Mouse (Mus musculus): ENCODE data around the gene Wnk1. TPM values are rescaled to one million over a fixed set of nuclear protein-coding genes. Genes with fewer than 3 reads are reported as not detected.
A peak's percentile ranks its signal among the peaks of the same experiment; 100 is the strongest.

Gene Wnk1
- total RNA-seq, 2 experiments from 2014 or later, result 164 to 170 TPM

- no peak for DNase-seq (ENCODE audit: low spot score in 2 of 2)
Observed at GRCm38 (mm10) chr6:120042632-120043220, 4.3 kb upstream of the Wnk1 start.

GRCm38 (mm10) chr6:120040557-120040857, 2.0 kb upstream of the Wnk1 start:
- DNase-seq (ENCODE audit: low spot score in 2 of 2), result no peak

- peak; percentile 57 to 62 for DNase-seq (ENCODE audit: low spot score in 2 of 2)
Observed at GRCm38 (mm10) chr6:120039668-120040556, 1.4 kb upstream of the Wnk1 start.

GRCm38 (mm10) chr6:120039256-120039563, 738 bp upstream of the Wnk1 start:
- DNase-seq (ENCODE audit: low spot score in 2 of 2), result peak in 1 of 2 experiments; percentile 27

GRCm38 (mm10) chr6:120037636-120038365, 671 bp downstream of the Wnk1 start:
- peak; percentile 75 to 78 for DNase-seq (ENCODE audit: low spot score in 2 of 2)

GRCm38 (mm10) chr6:120037004-120037635, 1.4 kb downstream of the Wnk1 start:
- peak; percentile 69 to 70 for DNase-seq (ENCODE audit: low spot score in 2 of 2)

GRCm38 (mm10) chr6:120024577-120024976, 13.9 kb downstream of the Wnk1 start:
- no peak for DNase-seq (ENCODE audit: low spot score in 2 of 2)

GRCm38 (mm10) chr6:120023746-120024145, 14.7 kb downstream of the Wnk1 start:
- no peak for DNase-seq (ENCODE audit: low spot score in 2 of 2)

GRCm38 (mm10) chr6:120022042-120022441, 16.4 kb downstream of the Wnk1 start:
- no peak for DNase-seq (ENCODE audit: low spot score in 2 of 2)

- DNase-seq (ENCODE audit: low spot score in 2 of 2), result no peak
Observed at GRCm38 (mm10) chr6:120019697-120020096, 18.8 kb downstream of the Wnk1 start.

- DNase-seq (ENCODE audit: low spot score in 2 of 2), result no peak
Observed at GRCm38 (mm10) chr6:120013125-120013524, 25.3 kb downstream of the Wnk1 start.

- DNase-seq (ENCODE audit: low spot score in 2 of 2), result no peak
Observed at GRCm38 (mm10) chr6:120011440-120011839, 27.0 kb downstream of the Wnk1 start.

GRCm38 (mm10) chr6:120011001-120011400, 27.5 kb downstream of the Wnk1 start:
- no peak for DNase-seq (ENCODE audit: low spot score in 2 of 2)

- DNase-seq (ENCODE audit: low spot score in 2 of 2), result no peak
Observed at GRCm38 (mm10) chr6:120010535-120010934, 27.9 kb downstream of the Wnk1 start.

- no peak for DNase-seq (ENCODE audit: low spot score in 2 of 2)
Observed at GRCm38 (mm10) chr6:120001718-120002117, 36.8 kb downstream of the Wnk1 start.

- no peak for DNase-seq (ENCODE audit: low spot score in 2 of 2)
Observed at GRCm38 (mm10) chr6:119996480-119996879, 42.0 kb downstream of the Wnk1 start.

- peak in 1 of 2 experiments; percentile 12 for DNase-seq (ENCODE audit: low spot score in 2 of 2)
Observed at GRCm38 (mm10) chr6:119924235-119925005, 114.1 kb downstream of the Wnk1 start.

- DNase-seq (ENCODE audit: low spot score in 2 of 2), result no peak
Observed at GRCm38 (mm10) chr6:119922544-119922943, 115.9 kb downstream of the Wnk1 start.

- DNase-seq (ENCODE audit: low spot score in 2 of 2), result no peak
Observed at GRCm38 (mm10) chr6:119922136-119922535, 116.3 kb downstream of the Wnk1 start.

- DNase-seq (ENCODE audit: low spot score in 2 of 2), result peak in 1 of 2 experiments; percentile 24
Observed at GRCm38 (mm10) chr6:119918561-119919181, 119.8 kb downstream of the Wnk1 start.
